Mouse (Mus musculus): ENCODE data around the gene Ndst2.
A peak's percentile ranks its signal among the peaks of the same experiment; 100 is the strongest.
"Not testable (repeated sequence)": the region's sequence is repeated elsewhere in the genome, so short reads cannot be mapped to it uniquely, and the experiment has no call there.

Ndst2 gene

GRCm38 (mm10) chr14:20738511-20738910 is 4.1 kb upstream of the Ndst2 start:
- no peak for DNase-seq (ENCODE audit: low read depth, low spot score)

- peak; percentile 95 for DNase-seq (ENCODE audit: low read depth, low spot score)
Measured at GRCm38 (mm10) chr14:20737306-20737705, 2.9 kb upstream of the Ndst2 start.

- no peak for DNase-seq (ENCODE audit: low read depth, low spot score)
Measured at GRCm38 (mm10) chr14:20735892-20736390, 1.6 kb upstream of the Ndst2 start.

GRCm38 (mm10) chr14:20735052-20735451 is 690 bp upstream of the Ndst2 start:
- DNase-seq (ENCODE audit: low read depth, low spot score), result no peak

GRCm38 (mm10) chr14:20733041-20733951 is 1.1 kb downstream of the Ndst2 start:
- DNase-seq (ENCODE audit: low read depth, low spot score), result no peak

GRCm38 (mm10) chr14:20730853-20731602 is 3.3 kb downstream of the Ndst2 start:
- no peak for DNase-seq (ENCODE audit: low read depth, low spot score)

- DNase-seq (ENCODE audit: low read depth, low spot score), result no peak
Measured at GRCm38 (mm10) chr14:20729871-20730270, 4.5 kb downstream of the Ndst2 start.

- DNase-seq (ENCODE audit: low read depth, low spot score), result no peak
Measured at GRCm38 (mm10) chr14:20725660-20726339, 8.6 kb downstream of the Ndst2 start.

GRCm38 (mm10) chr14:20724043-20724442 is 10.3 kb downstream of the Ndst2 start:
- DNase-seq (ENCODE audit: low read depth, low spot score), result peak; percentile 37

GRCm38 (mm10) chr14:20723006-20723405 is 11.4 kb downstream of the Ndst2 start:
- no peak for DNase-seq (ENCODE audit: low read depth, low spot score)

- DNase-seq (ENCODE audit: low read depth, low spot score), result no peak
Measured at GRCm38 (mm10) chr14:20721371-20721770, 13.0 kb downstream of the Ndst2 start.

- DNase-seq (ENCODE audit: low read depth, low spot score), result no peak
Measured at GRCm38 (mm10) chr14:20719767-20720166, 14.6 kb downstream of the Ndst2 start.

GRCm38 (mm10) chr14:20718443-20718842 is 15.9 kb downstream of the Ndst2 start:
- DNase-seq (ENCODE audit: low read depth, low spot score), result no peak

GRCm38 (mm10) chr14:20713832-20714231 is 20.5 kb downstream of the Ndst2 start:
- DNase-seq (ENCODE audit: low read depth, low spot score), result no peak

GRCm38 (mm10) chr14:20708239-20708638 is 26.1 kb downstream of the Ndst2 start:
- DNase-seq (ENCODE audit: low read depth, low spot score), result no peak

GRCm38 (mm10) chr14:20707201-20708190 is 26.9 kb downstream of the Ndst2 start, which contains the start of gene Zswim8:
TSS of gene Zswim8 (plus strand) at chr14:20707552.
- peak; percentile 56 for DNase-seq (ENCODE audit: low read depth, low spot score)

GRCm38 (mm10) chr14:20703461-20703860 is 30.9 kb downstream of the Ndst2 start:
- not testable (repeated sequence) for DNase-seq (ENCODE audit: low read depth, low spot score)

GRCm38 (mm10) chr14:20702741-20703381 is 31.5 kb downstream of the Ndst2 start, which contains the start of gene Chchd1:
TSS of gene Chchd1 (plus strand) at chr14:20703006.
- peak; percentile 89 for DNase-seq (ENCODE audit: low read depth, low spot score)

GRCm38 (mm10) chr14:20702096-20702740 is 32.1 kb downstream of the Ndst2 start:
- no peak for DNase-seq (ENCODE audit: low read depth, low spot score)
